Mouse (Mus musculus) ES-Bruce4 (cell line): ENCODE measurements around the gene Ift27.

Source experiments
- CTCF ChIP-seq: IDR thresholded peaks from one replicate; pipeline ENCODE4 v1.8.1; 2011; ENCODE audit warnings: low read depth, low read length
- EP300 ChIP-seq: IDR thresholded peaks from 2 replicates; pipeline ENCODE4 v1.6.1; 2011; ENCODE audit warnings: low read depth, low read length; ENCODE audit not compliant: insufficient read depth

GRCm38 (mm10) chr15:78153045-78153775 is 20.7 kb downstream of the Ift27 start:
- TF ChIP-seq CTCF, result no peak
- no peak for TF ChIP-seq EP300
